ENCODE assay signal across 8 mouse cellular contexts in the genomic region with DNA sequence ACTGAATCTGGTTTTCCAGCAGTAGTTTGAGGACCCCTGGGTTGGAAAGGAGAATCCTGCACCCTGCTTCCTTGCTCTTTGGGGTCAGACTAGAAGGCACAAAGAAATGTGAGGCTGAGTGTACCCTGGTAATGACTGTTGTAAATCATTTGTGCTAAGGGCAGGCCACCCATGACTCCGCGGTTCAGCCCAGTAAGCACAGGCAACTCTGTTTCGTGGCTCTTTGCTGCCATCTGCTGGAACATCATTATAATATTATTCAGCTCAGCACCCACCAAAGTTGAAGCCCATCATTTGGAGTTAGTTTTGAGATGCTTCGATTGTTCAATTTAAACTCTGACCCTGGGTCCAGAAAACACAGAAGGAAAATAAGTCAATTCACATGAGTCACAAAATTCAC. TPM values are rescaled to one million over a fixed set of nuclear protein-coding genes. Genes with fewer than 3 reads are reported as not detected.
DNase-seq lines count a peak whose midpoint lies in the region; ATAC-seq and TF ChIP-seq lines count a peak whose summit lies in the region.

No protein-coding gene starts in this region.

- no peak for TF ChIP-seq POLR2A in limb, embryonic 14.5 days (IDR thresholded peaks at IDR 0.05; ENCODE audit: borderline replicate concordance, extremely low read depth, insufficient read depth, insufficient read length)

- H3K36me3 ChIP-seq in intestine, embryonic 15.5 days: no peaks in the 10 kb centered on the region
- H3K36me3 ChIP-seq in limb, embryonic 14.5 days (ENCODE audit: control insufficient read depth, insufficient read depth, low read length): no peaks in the 10 kb centered on the region

- WGBS in intestine, embryonic 15.5 days: 12% methylated on average over 4 of the region's 4 CpGs
- 13% methylated on average over 4 of the region's 4 CpGs for WGBS in limb, embryonic 14.5 days

- H3K9me3 ChIP-seq in intestine, embryonic 15.5 days: no peaks in the 10 kb centered on the region
- H3K9me3 ChIP-seq in limb, embryonic 14.5 days (ENCODE audit: control insufficient read depth, low read length): no peaks in the 10 kb centered on the region

- POLR2A ChIA-PET in Patski (lab: Charles Lee): no interaction called here

- DNase-seq in CD4-positive helper T cell, adult 2 months (ENCODE audit: low read depth, low spot score): peak; percentile 62
- DNase-seq in Patski (ENCODE audit: low read depth, low spot score): no peak
- DNase-seq in cerebellum, adult 9-11 months: peak; percentile 24
- DNase-seq in frontal cortex, postnatal 36 days (ENCODE audit: low spot score in 2 of 2): peak; percentile 47 to 62
- DNase-seq in limb, embryonic 14.5 days (ENCODE audit: low spot score): peak; percentile 88
- peak; percentile 75 for DNase-seq in naive thymus-derived CD4-positive, alpha-beta T cell, adult 2 months (ENCODE audit: low read depth)
- DNase-seq in thymus, postnatal 25 days: peak; percentile 53

- H3K4me3 ChIP-seq in intestine, embryonic 15.5 days (replicated peaks): no peak overlapping the region
- no peak overlapping the region for H3K4me3 ChIP-seq in limb, embryonic 14.5 days (replicated peaks; ENCODE audit: low read length)

- TF ChIP-seq CTCF in Patski (IDR thresholded peaks at IDR 0.05): peak; percentile 78

- H3K9ac ChIP-seq in intestine, embryonic 15.5 days: no peak overlapping the region
- H3K9ac ChIP-seq in limb, embryonic 14.5 days (ENCODE audit: low read depth, low read length, severe bottlenecking): no peak overlapping the region; the same call in 1 of the 2 replicates

- CTCF ChIA-PET in Patski (lab: Charles Lee): interaction anchor here (1.1 to 1.6 kb wide), 2 partner anchors 211 to 652 kb away, joined by 3 to 6 read pairs; no protein-coding TSS in a partner anchor

- H3K4me2 ChIP-seq in intestine, embryonic 15.5 days (replicated peaks): no peak overlapping the region
- H3K4me2 ChIP-seq in limb, embryonic 14.5 days (replicated peaks; ENCODE audit: low read depth, low read length, severe bottlenecking): no peak overlapping the region

- no peak for ATAC-seq in Patski
- peak; percentile 80 for ATAC-seq in intestine, embryonic 15.5 days
- ATAC-seq in limb, embryonic 14.5 days (ENCODE audit: low FRiP score, low read depth): peak; percentile 66

- no peak overlapping the region for H3K27ac ChIP-seq in intestine, embryonic 15.5 days
- H3K27ac ChIP-seq in limb, embryonic 14.5 days (replicated peaks; ENCODE audit: low read depth, low read length): no peak overlapping the region

- in situ Hi-C loops in Patski (cut with MboI; ENCODE audit: low pct_unique_long_range_greater_than_20kb): loop anchor here (5.0 to 10.0 kb wide), 7 partner anchors 61 to 1173 kb away; a partner anchor contains a TSS

- H3K4me1 ChIP-seq in intestine, embryonic 15.5 days (replicated peaks): no peaks in the 10 kb centered on the region
- H3K4me1 ChIP-seq in limb, embryonic 14.5 days (ENCODE audit: control insufficient read depth, insufficient read depth, low read length): no peaks in the 10 kb centered on the region

- no peaks in the 10 kb centered on the region for H3K27me3 ChIP-seq in Patski
- peaks cover 5% of the 10 kb centered on the region; the same call in 1 of the 2 replicates for H3K27me3 ChIP-seq in intestine, embryonic 15.5 days (replicated peaks)
- H3K27me3 ChIP-seq in limb, embryonic 14.5 days (ENCODE audit: control insufficient read depth, insufficient read depth, low read length): no peaks in the 10 kb centered on the region

RNA-seq across cellular contexts. Expression of a gene that starts 15.6 kb away (rescaled TPM):
- polyA plus RNA-seq in Patski (2021): 60.3 TPM
- polyA plus RNA-seq in intestine, embryonic 15.5 days (2015; fragmentation: Nextera tagmentation; extraction: Ambion mirVana): 84.7 and 90.5 TPM in 2 replicates
- polyA plus RNA-seq in limb, embryonic 14.5 days (2012; rRNA removed): 67.2 and 85.1 TPM in 2 replicates
- 148 and 172 TPM in 2 replicates for polyA plus RNA-seq in limb, embryonic 14.5 days (2014; fragmentation: Nextera tagmentation; extraction: Ambion mirVana)

RNA-seq across cellular contexts. Expression of a gene that starts 36.5 kb away (rescaled TPM):
- polyA plus RNA-seq in Patski (2021): 14.3 TPM
- 4.5 and 5.1 TPM in 2 replicates for polyA plus RNA-seq in intestine, embryonic 15.5 days (2015; fragmentation: Nextera tagmentation; extraction: Ambion mirVana)
- 7.4 and 8.6 TPM in 2 replicates for polyA plus RNA-seq in limb, embryonic 14.5 days (2012; rRNA removed)
- 9.7 and 11.8 TPM in 2 replicates for polyA plus RNA-seq in limb, embryonic 14.5 days (2014; fragmentation: Nextera tagmentation; extraction: Ambion mirVana)
